Mouse (Mus musculus) liver, embryonic 12.5 days (tissue): ENCODE measurements around the gene 3100002H09Rik. TPM values are rescaled to one million over a fixed set of nuclear protein-coding genes. Genes with fewer than 3 reads are reported as not detected.

Experiments
- ATAC-seq: fragments of 200-750 bp; cut with Nextera tagmentation; 2 replicates; pipeline ENCODE4 v1.8.0; 2017; ENCODE audit warnings: moderate number of reproducible peaks, mild to moderate bottlenecking, moderate library complexity
- H3K27ac ChIP-seq: fragments of 300-500 bp; sonication (generic); 2 replicates; pipeline ENCODE4 v1.5.1; 2016; ENCODE audit warnings: mild to moderate bottlenecking
- H3K27me3 ChIP-seq: fragments of 300-500 bp; sonication (generic); replicated peaks from 2 replicates; pipeline ENCODE4 v1.6.1; 2016; ENCODE audit warnings: mild to moderate bottlenecking, moderate library complexity
- H3K36me3 ChIP-seq: fragments of 300-500 bp; sonication (generic); 2 replicates; pipeline ENCODE4 v1.6.1; 2016; ENCODE audit warnings: mild to moderate bottlenecking, moderate library complexity
- H3K4me1 ChIP-seq: fragments of 300-500 bp; sonication (generic); 2 replicates; pipeline ENCODE4 v1.6.1; 2016
- H3K4me2 ChIP-seq: fragments of 300-500 bp; sonication (generic); 2 replicates; pipeline ENCODE4 v1.6.1; 2016; ENCODE audit warnings: mild to moderate bottlenecking, moderate library complexity
- H3K4me3 ChIP-seq: fragments of 300-500 bp; sonication (generic); 2 replicates; pipeline ENCODE4 v1.5.1; 2016; ENCODE audit warnings: mild to moderate bottlenecking, moderate library complexity
- H3K9ac ChIP-seq: fragments of 300-500 bp; sonication (generic); 2 replicates; pipeline ENCODE4 v1.6.1; 2016; ENCODE audit warnings: mild to moderate bottlenecking, moderate library complexity
- H3K9me3 ChIP-seq: fragments of 300-500 bp; sonication (generic); replicated peaks from 2 replicates; pipeline ENCODE4 v1.6.1; 2016; ENCODE audit warnings: mild to moderate bottlenecking, moderate library complexity
- WGBS: fragments of 180-500 bp; shearing (Covaris S2); methylation state at CpG from one replicate; pipeline ENCODE4 v1.1.7; 2016; ENCODE audit not compliant: insufficient replicate concordance; 5-methylcytosine and 5-hydroxymethylcytosine counted together
- polyA plus RNA-seq: library from polyadenylated mRNA; unstranded; fragments of >200 nt; fragmentation: Nextera tagmentation; extraction: Ambion mirVana; gene quantifications from 2 replicates; pipeline ENCODE4 v1.2.1, GENCODE M21; 2016

3100002H09Rik gene
- not detected in 2 replicates for polyA plus RNA-seq

- H3K9ac ChIP-seq: 0 out of 2 replicates have a peak within 1 kb of the TSS, but pooled peaks have one; percentile 13
- ATAC-seq: no peak
These were observed at the start of gene 3100002H09Rik for GRCm38 (mm10) chr4:124610703-124611102. 3100002H09Rik (minus strand) TSS chr4:124610803.

DNA sequence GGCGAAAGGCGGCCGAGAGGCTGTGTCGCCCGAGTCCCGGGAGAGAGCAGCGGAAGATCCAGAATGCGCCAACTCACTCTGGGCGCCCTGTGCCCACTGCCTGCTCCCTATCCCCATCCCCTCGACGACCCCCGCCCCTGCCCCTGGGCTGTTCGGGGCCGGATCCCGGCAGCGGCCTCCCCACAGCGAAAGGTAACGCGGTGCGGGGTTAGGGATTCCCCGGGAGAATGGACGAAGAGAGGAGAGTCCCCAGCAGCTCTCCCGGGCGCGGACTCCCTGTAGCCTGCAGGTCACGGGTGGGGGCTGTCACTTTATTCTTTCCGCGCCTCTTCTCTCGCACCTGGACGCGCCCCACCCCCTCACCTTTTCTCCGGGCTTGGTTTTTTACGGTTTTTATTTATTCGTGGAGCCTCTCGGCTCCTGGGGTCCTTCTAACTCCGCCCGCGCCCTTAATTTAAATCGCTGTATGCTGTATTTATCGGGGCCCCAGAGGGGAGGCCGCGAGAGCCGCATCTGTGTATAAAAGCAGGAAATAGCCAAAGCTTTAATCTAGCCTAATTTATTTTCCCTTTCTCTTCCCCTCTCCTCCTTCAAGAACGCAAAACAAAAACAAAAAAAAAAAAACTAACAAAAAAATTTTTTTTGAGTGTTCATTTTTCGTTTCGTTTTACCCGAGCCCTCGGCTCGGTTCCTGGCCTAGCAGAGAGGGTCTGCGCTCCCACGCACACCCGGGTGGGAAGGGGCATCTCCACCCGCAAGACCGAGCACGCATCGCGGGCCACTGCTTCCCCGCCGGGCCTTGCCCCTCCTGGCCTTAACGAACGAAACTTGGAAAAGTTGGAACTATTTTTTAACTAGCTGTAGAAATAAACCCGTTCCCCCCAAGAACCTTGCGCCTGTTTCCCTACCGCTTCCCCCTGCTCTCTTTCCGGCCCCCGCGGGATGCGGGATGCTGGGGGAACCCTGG, 48.9 kb upstream of the 3100002H09Rik start:
- H3K4me3 ChIP-seq: peak overlapping the region; percentile 25

More at GRCm38 (mm10) chr4:124610703-124611102, at the start of gene 3100002H09Rik:
- Histone ChIP-seq H3K4me1 (peaks cover 48% of the 10 kb centered on the region), H3K36me3 (no peaks in the 10 kb centered on the region), H3K9me3 (no peaks in the 10 kb centered on the region), H3K27me3 (peaks cover 42% of the 10 kb centered on the region), H3K4me2 (no peak within 1 kb of the TSS), H3K27ac (no peak within 1 kb of the TSS), H3K4me3 (no peak within 1 kb of the TSS)
- WGBS: 66% methylated on average over 2 of the region's 2 CpGs

DNA sequence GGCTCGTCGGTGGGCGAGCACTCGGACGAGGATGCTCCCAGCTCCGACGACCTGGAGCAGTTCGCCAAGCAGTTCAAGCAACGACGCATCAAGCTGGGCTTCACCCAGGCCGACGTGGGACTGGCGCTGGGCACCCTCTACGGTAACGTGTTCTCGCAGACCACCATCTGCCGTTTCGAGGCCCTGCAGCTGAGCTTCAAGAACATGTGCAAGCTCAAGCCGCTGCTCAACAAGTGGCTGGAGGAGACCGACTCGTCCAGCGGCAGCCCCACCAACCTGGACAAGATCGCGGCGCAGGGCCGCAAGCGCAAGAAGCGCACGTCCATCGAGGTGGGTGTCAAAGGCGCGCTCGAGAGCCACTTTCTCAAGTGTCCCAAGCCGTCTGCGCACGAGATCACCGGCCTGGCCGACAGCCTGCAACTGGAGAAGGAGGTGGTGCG, 47.8 kb upstream of the 3100002H09Rik start:
- H3K4me3 ChIP-seq: peak overlapping the region; percentile 59

More for the DNA sequence above, 48.9 kb upstream of the 3100002H09Rik start:
- H3K4me1 ChIP-seq: peaks cover 24% of the 10 kb centered on the region
- no peak overlapping the region for H3K9ac ChIP-seq
- ATAC-seq: no peak
- H3K27me3 ChIP-seq: peaks cover 100% of the 10 kb centered on the region
- 5% methylated on average over 68 of the region's 68 CpGs for WGBS
- no peaks in the 10 kb centered on the region for H3K9me3 ChIP-seq
- H3K4me2 ChIP-seq: peak overlapping the region; percentile 31
- H3K27ac ChIP-seq: no peak overlapping the region
- H3K36me3 ChIP-seq: no peaks in the 10 kb centered on the region

DNA sequence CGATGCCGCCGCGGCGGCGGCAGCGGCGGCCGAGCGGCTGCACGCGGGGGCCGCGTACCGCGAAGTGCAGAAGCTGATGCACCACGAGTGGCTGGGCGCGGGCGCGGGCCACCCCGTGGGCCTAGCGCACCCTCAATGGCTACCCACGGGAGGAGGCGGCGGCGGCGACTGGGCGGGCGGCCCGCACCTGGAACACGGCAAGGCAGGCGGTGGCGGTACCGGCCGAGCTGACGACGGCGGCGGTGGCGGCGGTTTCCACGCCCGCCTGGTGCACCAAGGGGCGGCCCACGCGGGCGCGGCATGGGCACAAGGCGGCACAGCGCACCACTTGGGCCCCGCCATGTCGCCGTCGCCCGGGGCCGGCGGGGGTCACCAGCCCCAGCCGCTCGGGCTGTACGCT, 47.2 kb upstream of the 3100002H09Rik start:
- WGBS: under 1% methylated on average over 55 of the region's 61 CpGs
- peak overlapping the region; percentile 59 for H3K4me3 ChIP-seq
- peak overlapping the region; percentile 83 for H3K4me2 ChIP-seq
- ATAC-seq: peak; percentile 23
- no peaks in the 10 kb centered on the region for H3K9me3 ChIP-seq
- H3K9ac ChIP-seq: peak overlapping the region; percentile 14; the same call in 1 of the 2 replicates
- peaks cover 24% of the 10 kb centered on the region for H3K4me1 ChIP-seq
- H3K27ac ChIP-seq: no peak overlapping the region
- H3K36me3 ChIP-seq: no peaks in the 10 kb centered on the region
- peaks cover 100% of the 10 kb centered on the region for H3K27me3 ChIP-seq

More for the DNA sequence above, 47.8 kb upstream of the 3100002H09Rik start:
- H3K36me3 ChIP-seq: no peaks in the 10 kb centered on the region
- no peak overlapping the region for H3K27ac ChIP-seq
- peaks cover 24% of the 10 kb centered on the region for H3K4me1 ChIP-seq
- ATAC-seq: no peak
- H3K27me3 ChIP-seq: peaks cover 100% of the 10 kb centered on the region
- WGBS: 2% methylated on average over 39 of the region's 39 CpGs
- H3K9ac ChIP-seq: no peak overlapping the region
- H3K4me2 ChIP-seq: peak overlapping the region; percentile 83
- H3K9me3 ChIP-seq: no peaks in the 10 kb centered on the region

DNA sequence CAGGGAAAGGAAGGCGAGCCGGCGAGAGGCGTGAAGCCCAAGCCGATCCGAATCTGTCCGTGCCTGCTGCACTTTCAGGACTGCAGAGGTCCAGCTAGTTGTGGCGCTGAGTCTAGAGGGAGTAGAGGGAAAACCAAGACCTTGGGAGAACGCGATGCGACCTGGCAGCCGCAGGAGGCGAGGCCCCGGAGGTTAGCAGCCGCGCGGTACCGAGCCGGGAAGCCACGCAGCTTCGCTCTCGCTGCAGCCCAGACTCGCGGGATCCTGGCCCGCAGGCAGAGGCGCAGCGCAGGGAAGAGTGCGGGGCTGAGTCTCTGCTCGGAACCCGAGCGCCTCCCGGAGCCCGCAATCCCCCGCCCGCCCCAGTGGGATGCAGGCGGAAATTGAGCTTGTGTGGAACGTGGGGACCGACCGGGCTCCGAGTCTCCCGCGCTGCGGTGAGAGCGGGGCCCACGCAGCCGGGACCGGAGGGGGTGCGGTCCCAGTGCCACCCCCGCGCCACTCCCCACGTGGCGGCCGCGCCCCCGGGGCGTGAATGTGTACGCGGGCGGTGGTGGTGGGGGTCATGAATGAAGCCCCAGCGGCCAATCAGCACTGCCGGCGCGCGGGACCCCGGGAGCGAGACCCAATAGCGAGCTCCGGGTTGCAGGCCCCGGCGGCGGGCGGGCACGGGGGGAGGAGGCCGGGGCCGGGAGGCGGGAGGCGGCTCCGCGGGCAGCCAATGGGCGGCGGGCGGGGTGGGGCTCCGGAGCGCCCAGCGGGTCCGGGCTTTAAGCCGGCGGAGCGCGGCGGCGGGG, 46.4 kb upstream of the 3100002H09Rik start:
- H3K27ac ChIP-seq: no peak overlapping the region
- H3K36me3 ChIP-seq: no peaks in the 10 kb centered on the region
- H3K4me1 ChIP-seq: peaks cover 24% of the 10 kb centered on the region
- peaks cover 100% of the 10 kb centered on the region for H3K27me3 ChIP-seq
- peak; percentile 85 for ATAC-seq
- H3K4me3 ChIP-seq: peak overlapping the region; percentile 59
- H3K9ac ChIP-seq: peak overlapping the region; percentile 41; the same call in 1 of the 2 replicates
- no peaks in the 10 kb centered on the region for H3K9me3 ChIP-seq
- 1% methylated on average over 70 of the region's 92 CpGs for WGBS
- peak overlapping the region; percentile 83 for H3K4me2 ChIP-seq

DNA sequence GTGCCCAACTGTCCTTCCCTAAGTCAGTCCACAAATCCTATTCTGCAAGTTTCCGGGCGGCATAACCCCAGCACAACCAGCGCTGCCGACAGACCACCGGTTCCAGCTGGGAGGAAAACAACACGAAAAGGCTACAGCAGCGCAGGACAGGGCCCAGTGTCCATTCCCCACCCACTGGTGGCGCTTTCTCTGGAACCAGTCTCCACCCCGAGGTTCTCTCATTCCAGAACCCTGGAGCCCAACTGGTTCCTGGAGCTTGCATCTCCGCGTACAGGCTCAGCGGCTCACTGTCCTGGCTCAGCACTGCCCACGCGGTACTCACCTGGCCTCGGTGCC, 45.9 kb upstream of the 3100002H09Rik start, which contains the start of gene Pou3f1:
Gene Pou3f1, plus strand, starts transcription at position 290 of the 336 bp plus-strand sequence.
- H3K9ac ChIP-seq: peak within 1 kb of the TSS; percentile 41; the same call in 1 of the 2 replicates
- no peaks in the 10 kb centered on the region for H3K9me3 ChIP-seq
- WGBS: 6% methylated on average over 15 of the region's 15 CpGs
- peaks cover 100% of the 10 kb centered on the region for H3K27me3 ChIP-seq
- H3K4me1 ChIP-seq: peaks cover 24% of the 10 kb centered on the region
- peak within 1 kb of the TSS; percentile 59 for H3K4me3 ChIP-seq
- ATAC-seq: no peak
- H3K36me3 ChIP-seq: no peaks in the 10 kb centered on the region
- no peak within 1 kb of the TSS for H3K27ac ChIP-seq
- H3K4me2 ChIP-seq: peak within 1 kb of the TSS; percentile 83

DNA sequence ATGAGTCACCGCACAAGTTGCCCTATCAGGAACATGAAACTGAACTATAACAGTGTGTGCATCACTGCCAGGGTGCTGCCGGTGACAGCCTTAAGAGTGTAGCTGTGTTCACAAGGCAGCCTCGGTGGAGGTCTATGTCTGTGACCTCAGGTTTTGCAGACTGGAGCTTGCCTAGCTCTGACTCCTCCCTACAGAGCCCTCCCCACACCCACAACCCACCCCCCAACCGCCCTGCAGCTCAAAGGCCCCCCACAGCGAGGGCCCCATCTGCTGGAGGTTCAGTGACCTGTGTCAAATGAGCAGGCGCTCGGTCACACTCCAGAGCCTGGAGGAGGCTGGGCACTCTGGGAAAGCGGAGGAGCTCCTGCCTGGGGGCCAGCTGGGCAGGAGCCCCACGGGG, 42.3 kb upstream of the 3100002H09Rik start:
- 17% methylated on average over 9 of the region's 9 CpGs for WGBS
- Histone ChIP-seq H3K27ac (no peak overlapping the region), H3K4me1 (peaks cover 15% of the 10 kb centered on the region), H3K27me3 (peaks cover 100% of the 10 kb centered on the region), H3K36me3 (no peaks in the 10 kb centered on the region), H3K9ac (no peak overlapping the region), H3K4me3 (no peak overlapping the region), H3K9me3 (no peaks in the 10 kb centered on the region), H3K4me2 (no peak overlapping the region)
- no peak for ATAC-seq

DNA sequence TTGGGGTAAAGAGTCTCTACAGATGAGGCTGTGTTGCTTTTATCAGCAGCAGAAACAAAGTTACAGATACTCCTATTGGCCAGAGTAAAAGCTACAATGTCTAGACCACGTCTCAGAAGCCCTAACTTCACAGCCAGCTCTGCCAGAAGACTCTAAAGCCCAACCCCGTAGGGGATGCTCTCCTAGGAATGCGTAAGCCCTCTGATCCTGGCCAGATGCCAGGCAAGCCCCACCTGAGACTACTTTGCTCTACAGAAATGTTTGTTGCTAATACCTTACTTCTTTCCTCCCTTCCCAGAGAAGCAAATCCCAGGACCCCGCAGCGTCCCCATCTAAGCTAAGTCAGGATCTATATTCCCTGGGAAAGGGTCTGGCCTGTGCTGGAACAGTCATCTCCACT, 37.3 kb upstream of the 3100002H09Rik start:
- no peak for ATAC-seq
- Histone ChIP-seq H3K27ac (no peak overlapping the region), H3K4me2 (no peak overlapping the region), H3K4me3 (no peak overlapping the region), H3K9me3 (no peaks in the 10 kb centered on the region), H3K36me3 (no peaks in the 10 kb centered on the region), H3K27me3 (peaks cover 88% of the 10 kb centered on the region), H3K4me1 (peaks cover 34% of the 10 kb centered on the region), H3K9ac (no peak overlapping the region)
- 51% methylated on average over 5 of the region's 5 CpGs for WGBS

DNA sequence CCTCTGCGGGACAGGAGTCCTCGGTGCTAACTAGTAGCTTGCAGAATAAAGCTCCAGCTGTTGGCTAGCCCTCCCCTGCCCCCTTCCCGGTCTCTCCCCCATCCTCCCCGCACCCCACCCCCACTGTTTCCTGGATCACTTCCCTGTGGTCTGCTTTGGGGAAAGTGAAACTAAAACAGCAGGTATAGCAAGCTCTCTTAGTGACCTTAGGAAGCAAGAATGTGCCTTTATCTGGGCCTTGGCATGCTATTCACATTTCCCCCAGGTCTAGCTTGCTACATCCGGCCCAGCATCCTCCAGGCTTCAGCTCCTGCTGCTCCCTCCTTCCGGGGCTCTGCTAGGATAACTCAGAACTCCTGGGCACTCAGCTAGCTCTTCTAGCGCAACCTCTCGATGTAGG, 36.0 kb upstream of the 3100002H09Rik start:
- no peak for ATAC-seq
- H3K4me1 ChIP-seq: peaks cover 34% of the 10 kb centered on the region
- 0 out of 2 replicates have a peak overlapping the region, but pooled peaks have one; percentile 13 for H3K9ac ChIP-seq
- H3K4me3 ChIP-seq: peak overlapping the region; percentile 10; the same call in 1 of the 2 replicates
- no peaks in the 10 kb centered on the region for H3K36me3 ChIP-seq
- peaks cover 86% of the 10 kb centered on the region for H3K27me3 ChIP-seq
- H3K9me3 ChIP-seq: no peaks in the 10 kb centered on the region
- peak overlapping the region; percentile 44 for H3K4me2 ChIP-seq
- H3K27ac ChIP-seq: no peak overlapping the region
- 11% methylated on average over 8 of the region's 8 CpGs for WGBS

DNA sequence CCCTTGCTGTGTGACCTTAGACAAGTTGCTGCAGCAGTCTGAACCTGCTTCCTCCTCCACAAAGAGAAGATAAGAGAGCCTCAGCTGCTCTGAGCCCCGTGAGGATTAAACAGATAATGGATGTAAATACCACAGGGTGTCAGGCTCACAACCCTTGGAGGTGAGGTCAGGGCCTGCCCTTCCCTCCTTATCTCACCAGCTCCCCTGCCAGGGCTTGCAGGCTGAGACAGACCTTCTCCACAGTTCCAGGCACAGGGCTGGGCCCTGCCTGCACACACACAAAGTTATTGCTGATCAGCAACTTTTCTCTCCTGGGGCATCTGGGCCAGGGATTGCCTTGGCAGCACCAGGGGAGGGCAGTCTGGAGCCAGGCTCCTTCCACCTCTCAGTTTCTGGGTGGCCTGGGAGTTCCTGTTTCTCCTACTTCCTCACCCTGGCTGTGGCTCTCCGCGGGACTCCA, 34.4 kb upstream of the 3100002H09Rik start:
- H3K27me3 ChIP-seq: peaks cover 84% of the 10 kb centered on the region
- WGBS: 0% methylated on average over 3 of the region's 3 CpGs
- H3K9ac ChIP-seq: peak overlapping the region; percentile 39; the same call in 1 of the 2 replicates

DNA sequence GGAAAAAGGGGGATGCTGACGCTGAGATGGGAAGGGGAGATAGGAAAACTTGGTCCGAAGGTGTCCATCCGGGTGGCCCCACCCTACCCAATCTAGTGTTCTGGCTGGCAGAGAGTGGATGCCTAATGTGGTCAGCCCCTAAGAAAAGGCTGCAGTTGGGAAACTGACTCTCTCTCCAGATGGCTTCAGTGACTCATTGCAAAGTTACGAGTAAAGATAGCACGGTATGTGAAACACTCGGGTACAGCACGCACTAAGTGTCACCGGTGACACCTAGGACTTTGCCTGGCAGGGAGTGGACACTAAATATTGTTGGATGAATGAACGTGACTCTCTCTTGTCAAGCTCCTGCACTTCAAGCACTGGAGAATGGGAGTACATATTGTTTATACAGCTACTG, 33.3 kb upstream of the 3100002H09Rik start:
- Histone ChIP-seq H3K9ac (no peak overlapping the region), H3K4me2 (no peak overlapping the region), H3K27me3 (peaks cover 84% of the 10 kb centered on the region), H3K4me1 (peaks cover 37% of the 10 kb centered on the region), H3K27ac (no peak overlapping the region), H3K36me3 (no peaks in the 10 kb centered on the region), H3K9me3 (no peaks in the 10 kb centered on the region), H3K4me3 (no peak overlapping the region)
- WGBS: 70% methylated on average over 9 of the region's 9 CpGs
- no peak for ATAC-seq

More for the DNA sequence above, 34.4 kb upstream of the 3100002H09Rik start:
- no peaks in the 10 kb centered on the region for H3K36me3 ChIP-seq
- H3K4me3 ChIP-seq: no peak overlapping the region
- peaks cover 34% of the 10 kb centered on the region for H3K4me1 ChIP-seq
- H3K4me2 ChIP-seq: peak overlapping the region; percentile 42
- no peaks in the 10 kb centered on the region for H3K9me3 ChIP-seq
- ATAC-seq: peak; percentile 98
- peak overlapping the region; percentile 57; the same call in 1 of the 2 replicates for H3K27ac ChIP-seq
